Mouse (Mus musculus) urinary bladder, postnatal 36 days (tissue): ENCODE data around the gene Trim27.

Source experiments
- DNase-seq, 2 experiments: peaks; one replicate each; pipeline ENCODE4 v3.0.0; 2022; ENCODE audit warnings: low spot score in 2 of 2, mixed read lengths in 1 of 2

The Trim27 gene

GRCm38 (mm10) chr13:21221656-21222462 lies 42.6 kb downstream of the Trim27 start:
- DNase-seq, result no peak

- DNase-seq, result peak; percentile 77 to 81
These were observed 43.3 kb downstream of the Trim27 start for GRCm38 (mm10) chr13:21222463-21223022.

- no peak for DNase-seq
These were observed 44.0 kb downstream of the Trim27 start for GRCm38 (mm10) chr13:21223242-21223655.

- DNase-seq, result no peak
These were observed 45.1 kb downstream of the Trim27 start for GRCm38 (mm10) chr13:21224376-21224775.

- no peak for DNase-seq
These were observed 46.0 kb downstream of the Trim27 start for GRCm38 (mm10) chr13:21225206-21225605.

- no peak for DNase-seq
These were observed 46.8 kb downstream of the Trim27 start for GRCm38 (mm10) chr13:21226031-21226430.

GRCm38 (mm10) chr13:21233732-21234705 lies 54.8 kb downstream of the Trim27 start:
- DNase-seq, result peak; percentile 61 to 75

GRCm38 (mm10) chr13:21236714-21237113 lies 57.5 kb downstream of the Trim27 start:
- DNase-seq, result no peak

- DNase-seq, result no peak
These were observed 57.9 kb downstream of the Trim27 start for GRCm38 (mm10) chr13:21237161-21237560.

- DNase-seq, result no peak
These were observed 61.5 kb downstream of the Trim27 start for GRCm38 (mm10) chr13:21240788-21241187.

- no peak for DNase-seq
These were observed 63.3 kb downstream of the Trim27 start for GRCm38 (mm10) chr13:21242408-21243125.

GRCm38 (mm10) chr13:21243196-21243595 lies 64.0 kb downstream of the Trim27 start:
- no peak for DNase-seq

- DNase-seq, result no peak
These were observed 64.8 kb downstream of the Trim27 start for GRCm38 (mm10) chr13:21244089-21244488.
